Mouse (Mus musculus): Measurements from ENCODE around the gene Abcg5. TPM values are rescaled to one million over a fixed set of nuclear protein-coding genes. Genes with fewer than 3 reads are reported as not detected.

Abcg5 gene
- total and polyA plus RNA-seq, 3 experiments: not detected

GRCm38 (mm10) chr17:84667848-84668247 is 15.0 kb downstream of the Abcg5 start:
- Histone ChIP-seq H3K79me2 (ENCODE audit: control insufficient read depth, insufficient read depth, low read length, poor library complexity) (no peaks in the 10 kb centered on the region), H3K4me1 (ENCODE audit: control insufficient read depth in 1 of 2, insufficient read depth in 2 of 2, low read length in 2 of 2) (no peaks in the 10 kb centered on the region), H3K9me3 (replicated peaks; ENCODE audit: insufficient read depth, low read length) (no peaks in the 10 kb centered on the region), H3K4me3 (ENCODE audit: control insufficient read depth in 1 of 2, insufficient read depth in 1 of 2, low read depth in 2 of 2, low read length in 2 of 2) (no peak overlapping the region), H3K27ac (ENCODE audit: control insufficient read depth, low read depth, low read length) (no peak overlapping the region), H3K36me3 (ENCODE audit: control insufficient read depth in 1 of 2, insufficient read depth in 2 of 2, low read length in 2 of 2) (no peaks in the 10 kb centered on the region), H3K9ac (ENCODE audit: control insufficient read depth, low read depth, low read length, poor library complexity, severe bottlenecking) (no peak overlapping the region), H3K27me3 (ENCODE audit: control insufficient read depth in 1 of 2, insufficient read depth in 2 of 2, low read length in 2 of 2) (no peaks in the 10 kb centered on the region)
- TF ChIP-seq MAX (IDR thresholded peaks at IDR 0.05; ENCODE audit: low read length) (no peak), NRF1 (IDR thresholded peaks at IDR 0.05; ENCODE audit: insufficient read depth, low read depth, low read length, poor library complexity, severe bottlenecking) (no peak), SMC3 (IDR thresholded peaks at IDR 0.05; ENCODE audit: low read depth, low read length) (no peak), RCOR1 (IDR thresholded peaks at IDR 0.05; ENCODE audit: low read depth, low read length) (no peak), USF1 (IDR thresholded peaks at IDR 0.05; ENCODE audit: low read depth, low read length) (no peak), GABPA (IDR thresholded peaks at IDR 0.05; ENCODE audit: low read depth, low read length) (no peak), MYC (IDR thresholded peaks at IDR 0.05; ENCODE audit: low read depth, low read length) (no peak), ZKSCAN1 (IDR thresholded peaks at IDR 0.05; ENCODE audit: low read depth, low read length) (no peak), MAZ (IDR thresholded peaks at IDR 0.05; ENCODE audit: low read depth, low read length) (no peak), POLR2AphosphoS2 (IDR thresholded peaks at IDR 0.05; ENCODE audit: low read length) (no peak), HCFC1 (IDR thresholded peaks at IDR 0.05; ENCODE audit: low read depth, low read length) (no peak), UBTF (IDR thresholded peaks at IDR 0.05; ENCODE audit: borderline replicate concordance, insufficient read depth, low read depth, low read length) (no peak)
- no peak for DNase-seq (ENCODE audit: low read depth, low spot score)

- TF ChIP-seq POLR2AphosphoS5 (IDR thresholded peaks at IDR 0.05; ENCODE audit: borderline replicate concordance, low read depth, low read length) (no peak), GATA1 (IDR thresholded peaks at IDR 0.05; ENCODE audit: low read depth, low read length) (no peak), MEF2A (IDR thresholded peaks at IDR 0.05; ENCODE audit: extremely low read depth, insufficient replicate concordance, low read depth, low read length, poor library complexity, severe bottlenecking) (no peak), BHLHE40 (IDR thresholded peaks at IDR 0.05; ENCODE audit: borderline replicate concordance, low read depth, low read length) (no peak), POLR2A (IDR thresholded peaks at IDR 0.05; ENCODE audit: control insufficient read depth in 1 of 2, insufficient read depth in 1 of 2, low read depth in 1 of 2, low read length in 2 of 2, poor library complexity in 1 of 2) (no peak), NELFE (IDR thresholded peaks at IDR 0.05; ENCODE audit: low read depth, low read length) (no peak), CHD1 (IDR thresholded peaks at IDR 0.05; ENCODE audit: low read depth, low read length) (no peak), USF2 (IDR thresholded peaks at IDR 0.05; ENCODE audit: borderline replicate concordance in 1 of 2, insufficient read depth in 1 of 2, low read depth in 1 of 2, low read length in 2 of 2) (no peak), HCFC1 (IDR thresholded peaks at IDR 0.05; ENCODE audit: low read depth, low read length) (no peak)
- Histone ChIP-seq H3K4me3 (ENCODE audit: control insufficient read depth in 1 of 2, insufficient read depth in 1 of 2, low read depth in 2 of 2, low read length in 2 of 2) (no peak overlapping the region), H3K36me3 (ENCODE audit: control insufficient read depth in 1 of 2, insufficient read depth in 2 of 2, low read length in 2 of 2) (no peaks in the 10 kb centered on the region), H3K79me2 (ENCODE audit: control insufficient read depth, insufficient read depth, low read length, poor library complexity) (no peaks in the 10 kb centered on the region), H3K9me3 (replicated peaks; ENCODE audit: insufficient read depth, low read length) (no peaks in the 10 kb centered on the region), H3K4me1 (ENCODE audit: control insufficient read depth in 1 of 2, insufficient read depth in 2 of 2, low read length in 2 of 2) (no peaks in the 10 kb centered on the region), H3K27ac (ENCODE audit: control insufficient read depth, low read depth, low read length) (no peak overlapping the region), H3K9ac (ENCODE audit: control insufficient read depth, low read depth, low read length, poor library complexity, severe bottlenecking) (no peak overlapping the region), H3K27me3 (ENCODE audit: control insufficient read depth in 1 of 2, insufficient read depth in 2 of 2, low read length in 2 of 2) (no peaks in the 10 kb centered on the region)
- DNase-seq (ENCODE audit: low read depth, low spot score): no peak
These were observed 17.1 kb downstream of the Abcg5 start for GRCm38 (mm10) chr17:84665691-84666090.

Measured in MEL (cell line).